Mouse (Mus musculus) lung, postnatal 0 days (tissue): Measurements from ENCODE around the gene Klf15. TPM values are rescaled to one million over a fixed set of nuclear protein-coding genes. Genes with fewer than 3 reads are reported as not detected.
A peak's percentile ranks its signal among the peaks of the same experiment; 100 is the strongest.

Experiments used
- ATAC-seq: fragments of 200-750 bp; cut with Nextera tagmentation; 2 replicates; pipeline ENCODE4 v1.8.0; 2017; ENCODE audit warnings: moderate library complexity
- DNase-seq: peaks from one replicate; pipeline ENCODE4 v3.0.0-alpha.2; 2016; ENCODE audit warnings: low spot score
- H3K27ac ChIP-seq: fragments of 300-500 bp; sonication (generic); 2 replicates; pipeline ENCODE4 v1.5.1; 2014; ENCODE audit warnings: antibody characterized with exemption, mild to moderate bottlenecking, low read length, mixed read lengths
- H3K27me3 ChIP-seq: fragments of 300-500 bp; sonication (generic); replicated peaks from 2 replicates; pipeline ENCODE4 v1.6.1; 2014; ENCODE audit warnings: low read length, mixed read lengths; ENCODE audit not compliant: insufficient read depth
- H3K36me3 ChIP-seq: fragments of 300-500 bp; sonication (generic); 2 replicates; pipeline ENCODE4 v1.6.1; 2014; ENCODE audit warnings: low read length, mixed read lengths; ENCODE audit not compliant: insufficient read depth
- H3K4me1 ChIP-seq: fragments of 300-500 bp; sonication (generic); 2 replicates; pipeline ENCODE4 v1.6.1; 2014; ENCODE audit warnings: antibody characterized with exemption, low read depth, low read length, mixed read lengths; ENCODE audit not compliant: insufficient read depth
- H3K4me2 ChIP-seq: fragments of 300-500 bp; sonication (generic); replicated peaks from 2 replicates; pipeline ENCODE4 v1.6.1; 2014; ENCODE audit warnings: low read depth, mild to moderate bottlenecking, low read length, moderate library complexity, mixed read lengths
- H3K4me3 ChIP-seq: fragments of 300-500 bp; sonication (generic); 2 replicates; pipeline ENCODE4 v1.5.1; 2014; ENCODE audit warnings: low read depth, low read length
- H3K9ac ChIP-seq: fragments of 300-500 bp; sonication (generic); replicated peaks from 2 replicates; pipeline ENCODE4 v1.6.1; 2014; ENCODE audit warnings: low read depth, mild to moderate bottlenecking
- H3K9me3 ChIP-seq: fragments of 300-500 bp; sonication (generic); 2 replicates; pipeline ENCODE4 v1.6.1; 2016; ENCODE audit warnings: low read length, mixed read lengths
- CTCF ChIP-seq: IDR thresholded peaks from 2 replicates; pipeline ENCODE4 v1.5.1; 2016; ENCODE audit warnings: antibody characterized with exemption, mild to moderate bottlenecking
- EP300 ChIP-seq: IDR thresholded peaks from 2 replicates; pipeline ENCODE4 v1.6.1; 2016; ENCODE audit warnings: antibody characterized with exemption, mild to moderate bottlenecking, control low read depth
- WGBS: fragments of 180-500 bp; shearing (Covaris S2); extraction: QIAGEN DNeasy Blood & Tissue Kit; methylation state at CpG from one replicate; pipeline ENCODE4 v1.1.7; 2014; 5-methylcytosine and 5-hydroxymethylcytosine counted together
- polyA plus RNA-seq: library from polyadenylated mRNA; unstranded; fragments of >200 nt; fragmentation: Nextera tagmentation; extraction: Ambion mirVana; gene quantifications from 2 replicates; pipeline ENCODE4 v1.2.1, GENCODE M21; 2015

Gene Klf15
- polyA plus RNA-seq, 1 experiment from 2014 or later: 41.4 TPM

DNA sequence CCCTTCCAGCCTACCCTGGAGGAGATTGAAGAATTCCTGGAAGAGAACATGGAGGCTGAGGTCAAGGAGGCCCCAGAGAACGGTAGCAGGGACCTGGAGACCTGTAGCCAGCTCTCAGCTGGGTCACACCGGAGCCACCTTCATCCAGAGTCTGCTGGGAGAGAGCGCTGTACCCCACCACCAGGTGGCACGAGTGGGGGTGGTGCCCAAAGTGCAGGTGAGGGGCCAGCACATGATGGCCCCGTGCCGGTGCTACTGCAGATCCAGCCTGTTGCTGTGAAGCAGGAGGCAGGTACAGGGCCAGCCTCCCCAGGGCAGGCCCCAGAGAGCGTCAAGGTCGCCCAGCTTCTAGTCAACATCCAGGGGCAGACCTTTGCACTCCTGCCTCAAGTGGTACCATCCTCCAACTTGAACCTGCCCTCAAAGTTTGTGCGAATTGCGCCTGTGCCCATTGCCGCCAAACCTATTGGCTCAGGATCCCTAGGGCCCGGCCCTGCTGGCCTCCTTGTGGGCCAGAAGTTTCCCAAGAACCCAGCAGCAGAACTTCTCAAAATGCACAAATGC, 4.6 kb downstream of the Klf15 start:
- H3K4me2 ChIP-seq: no peak overlapping the region
- 0 out of 2 replicates have a peak, but pooled peaks cover 4% of the 10 kb centered on the region for H3K36me3 ChIP-seq
- H3K4me1 ChIP-seq: peaks cover 49% of the 10 kb centered on the region; the same call in 1 of the 2 replicates
- no peaks in the 10 kb centered on the region for H3K9me3 ChIP-seq
- H3K9ac ChIP-seq: no peak overlapping the region
- ATAC-seq (no peak), DNase-seq (no peak)
- no peaks in the 10 kb centered on the region for H3K27me3 ChIP-seq
- 90% methylated on average over 12 of the region's 12 CpGs for WGBS
- TF ChIP-seq CTCF: peak; percentile 14; the same call in 1 of the 2 replicates
- TF ChIP-seq EP300: no peak
- peak overlapping the region; percentile 98 for H3K27ac ChIP-seq
- no peak overlapping the region for H3K4me3 ChIP-seq

DNA sequence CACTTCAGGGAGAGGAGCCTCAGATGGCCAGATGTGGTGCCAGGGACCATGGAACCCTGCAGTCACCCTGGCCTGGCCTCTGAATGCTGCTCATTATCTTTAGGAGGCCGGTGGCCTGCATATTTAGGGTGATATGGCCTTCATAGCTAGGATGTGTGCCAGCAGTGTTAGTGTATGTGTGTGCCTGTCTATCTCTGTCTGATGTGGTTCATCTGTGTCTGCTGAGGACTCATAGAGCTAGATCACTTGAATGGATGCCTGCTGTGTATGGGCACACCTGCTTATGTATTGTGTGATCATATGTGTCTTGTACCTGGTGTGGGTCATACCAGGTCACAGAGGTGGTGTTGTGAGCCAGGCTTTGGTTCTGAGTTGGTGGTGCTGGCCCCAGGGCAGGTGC, 5.8 kb downstream of the Klf15 start:
- Histone ChIP-seq H3K4me1 (peaks cover 49% of the 10 kb centered on the region; the same call in 1 of the 2 replicates), H3K4me2 (peak overlapping the region; percentile 1; the same call in 1 of the 2 replicates), H3K9me3 (no peaks in the 10 kb centered on the region), H3K27me3 (no peaks in the 10 kb centered on the region), H3K27ac (no peak overlapping the region), H3K9ac (no peak overlapping the region), H3K4me3 (no peak overlapping the region), H3K36me3 (0 out of 2 replicates have a peak, but pooled peaks cover 6% of the 10 kb centered on the region)
- DNase-seq (no peak), ATAC-seq (no peak)
- TF ChIP-seq CTCF (no peak), EP300 (no peak)
- WGBS: 67% methylated on average over 1 of the region's 1 CpGs

DNA sequence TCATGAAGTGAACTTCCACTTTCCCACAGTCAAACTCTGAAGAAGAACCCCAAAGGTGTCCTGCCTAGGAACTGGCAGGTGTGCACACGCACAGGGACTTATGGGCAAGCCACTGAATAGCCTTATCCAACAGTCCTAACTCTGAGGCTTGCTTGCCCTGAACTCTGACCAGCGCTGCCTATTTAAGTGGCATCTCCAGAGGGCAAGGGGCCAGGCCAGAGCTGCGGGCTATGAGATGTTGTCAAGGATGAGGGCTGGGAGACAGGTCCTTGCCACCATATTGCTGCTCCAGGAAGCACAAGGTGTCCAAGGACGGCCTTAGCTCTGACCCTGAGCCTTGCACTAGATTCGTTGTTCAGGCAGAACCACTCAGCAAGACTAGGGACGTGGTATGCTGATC, 6.7 kb downstream of the Klf15 start:
- no peaks in the 10 kb centered on the region for H3K9me3 ChIP-seq
- no peak overlapping the region for H3K9ac ChIP-seq
- DNase-seq: no peak
- WGBS: 87% methylated on average over 6 of the region's 6 CpGs
- H3K27ac ChIP-seq: peak overlapping the region; percentile 51; the same call in 1 of the 2 replicates
- ATAC-seq: no peak
- H3K36me3 ChIP-seq: 0 out of 2 replicates have a peak, but pooled peaks cover 12% of the 10 kb centered on the region
- TF ChIP-seq CTCF: no peak
- TF ChIP-seq EP300: no peak
- H3K27me3 ChIP-seq: no peaks in the 10 kb centered on the region
- no peak overlapping the region for H3K4me2 ChIP-seq
- peaks cover 47% of the 10 kb centered on the region; the same call in 1 of the 2 replicates for H3K4me1 ChIP-seq
- H3K4me3 ChIP-seq: no peak overlapping the region

DNA sequence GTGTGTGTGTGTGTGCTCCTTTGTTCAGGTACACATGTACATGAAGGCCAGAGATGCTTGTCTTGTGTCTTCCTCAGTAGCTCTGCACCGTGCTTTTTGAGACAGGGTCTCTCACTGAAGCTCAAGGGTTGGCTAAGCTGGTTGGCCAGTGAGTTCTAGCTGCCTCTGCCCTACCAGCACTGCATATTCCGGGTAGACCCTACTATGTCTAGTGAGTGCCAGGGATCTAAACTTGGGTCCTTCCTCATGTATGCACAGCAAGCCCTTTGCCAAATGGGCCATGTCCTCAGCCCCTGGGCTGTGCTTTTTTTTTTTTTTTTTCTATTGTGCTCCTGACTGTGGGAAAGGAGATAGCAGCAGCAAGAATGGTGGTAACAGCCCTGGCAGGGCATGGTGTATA, 7.9 kb downstream of the Klf15 start:
- ATAC-seq (no peak), DNase-seq (no peak)
- no peak overlapping the region for H3K9ac ChIP-seq
- peak overlapping the region; percentile 89 for H3K27ac ChIP-seq
- no peak overlapping the region for H3K4me2 ChIP-seq
- H3K4me3 ChIP-seq: no peak overlapping the region
- H3K27me3 ChIP-seq: no peaks in the 10 kb centered on the region
- TF ChIP-seq EP300: no peak
- TF ChIP-seq CTCF: no peak
- 83% methylated on average over 2 of the region's 2 CpGs for whole genome bisulfite sequencing
- H3K36me3 ChIP-seq: 0 out of 2 replicates have a peak, but pooled peaks cover 16% of the 10 kb centered on the region
- no peaks in the 10 kb centered on the region for H3K9me3 ChIP-seq
- peaks cover 38% of the 10 kb centered on the region; the same call in 1 of the 2 replicates for H3K4me1 ChIP-seq

DNA sequence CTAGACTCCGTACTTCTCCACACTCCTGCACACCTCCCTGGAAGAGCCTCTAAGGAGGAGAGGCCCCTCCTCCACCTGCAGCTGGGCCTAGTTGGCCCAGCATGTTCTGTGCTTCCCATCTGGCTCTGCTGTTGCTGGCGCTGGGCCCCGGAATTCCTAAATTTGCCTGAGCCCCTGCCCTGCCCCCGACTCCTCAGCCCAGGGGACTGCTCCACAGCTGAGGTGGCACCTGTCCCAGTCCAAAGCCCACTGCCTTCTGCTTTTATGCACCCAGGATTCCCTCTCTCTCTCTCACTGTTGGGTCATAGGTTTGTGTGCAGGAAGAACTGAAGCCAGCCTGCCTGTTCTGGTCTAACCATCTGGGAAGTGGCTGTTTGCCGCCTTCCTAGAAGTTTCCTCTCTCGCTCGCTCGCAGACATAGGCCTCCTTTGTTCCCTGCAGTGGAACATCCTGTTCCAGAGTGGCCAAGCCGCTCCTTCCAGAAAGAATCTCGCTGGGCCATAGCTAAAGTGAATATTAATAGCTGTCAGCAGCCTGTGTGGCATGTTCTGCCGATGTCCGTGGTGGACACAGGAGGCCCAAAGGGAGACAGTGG, 8.7 kb downstream of the Klf15 start:
- 16% methylated on average over 12 of the region's 12 CpGs for WGBS
- H3K4me3 ChIP-seq: no peak overlapping the region
- peaks cover 30% of the 10 kb centered on the region; the same call in 1 of the 2 replicates for H3K4me1 ChIP-seq
- H3K9me3 ChIP-seq: no peaks in the 10 kb centered on the region
- peak overlapping the region; percentile 89 for H3K27ac ChIP-seq
- TF ChIP-seq EP300 (peak; percentile 97), CTCF (no peak)
- DNase-seq: peak; percentile 83
- H3K36me3 ChIP-seq: 0 out of 2 replicates have a peak, but pooled peaks cover 16% of the 10 kb centered on the region
- H3K27me3 ChIP-seq: no peaks in the 10 kb centered on the region
- peak; percentile 79 for ATAC-seq
- H3K4me2 ChIP-seq: no peak overlapping the region
- H3K9ac ChIP-seq: no peak overlapping the region; the same call in 1 of the 2 replicates

DNA sequence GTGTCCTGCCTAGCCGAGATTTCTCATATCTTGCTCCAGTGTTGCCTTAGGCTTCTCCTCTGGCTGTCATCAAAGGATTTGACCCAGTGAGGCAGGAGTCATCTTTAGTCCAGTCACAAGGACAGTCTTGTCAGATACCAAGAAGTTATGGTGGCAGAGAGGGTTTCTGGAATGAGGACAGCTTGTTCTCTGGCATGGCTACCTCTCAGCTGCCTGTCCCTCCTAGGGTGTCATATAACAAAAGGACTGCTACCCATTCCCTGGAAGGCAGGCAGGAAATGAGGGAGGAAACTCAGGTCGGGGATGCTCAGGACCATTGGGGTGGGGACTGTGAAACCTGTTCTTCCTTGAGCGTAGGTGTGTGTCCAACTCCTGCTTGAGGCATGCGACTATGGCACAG, 9.7 kb downstream of the Klf15 start:
- Histone ChIP-seq H3K4me3 (no peak overlapping the region), H3K27me3 (no peaks in the 10 kb centered on the region), H3K36me3 (0 out of 2 replicates have a peak, but pooled peaks cover 16% of the 10 kb centered on the region), H3K4me1 (peaks cover 23% of the 10 kb centered on the region; the same call in 1 of the 2 replicates), H3K9ac (no peak overlapping the region), H3K27ac (peak overlapping the region; percentile 89), H3K4me2 (no peak overlapping the region), H3K9me3 (no peaks in the 10 kb centered on the region)
- WGBS: 64% methylated on average over 4 of the region's 4 CpGs
- ATAC-seq: no peak
- TF ChIP-seq EP300 (no peak), CTCF (no peak)
- no peak for DNase-seq
